In genomic region chr5:35893093-35893804, GRCm38 (mm10) we compare ENCODE assay signal across 9 mouse cellular contexts. TPM values are rescaled to one million over a fixed set of nuclear protein-coding genes. Genes with fewer than 3 reads are reported as not detected.
DNase-seq lines count a peak whose midpoint lies in the region; ATAC-seq and TF ChIP-seq lines count a peak whose summit lies in the region.
"Had no signal": no experiment of that assay in that cellular context is flagged by ENCODE, and none has a peak within 500 bp of the region (broad histone marks: within the 10 kb centered on the region; RNA-seq: fewer than 3 reads in every experiment).

Afap1 (plus strand) TSS chr5:35893319.

- peak; percentile 67 for ATAC-seq in erythroblast, adult 5-6 weeks (replicated peaks; ENCODE audit: low FRiP score, poor library complexity, severe bottlenecking)
- ATAC-seq in kidney, embryonic 14.5 days (ENCODE audit: low FRiP score, low TSS enrichment) = peak; percentile 94
- ATAC-seq in limb, embryonic 14.5 days (ENCODE audit: low FRiP score, low read depth) = peak; percentile 96
- ATAC-seq in midbrain, embryonic 16.5 days = peak; percentile 94

- peaks cover 14% of the 10 kb centered on the region for H3K27me3 ChIP-seq in heart, embryonic 10.5 days (ENCODE audit: insufficient read depth, poor library complexity, severe bottlenecking)
- no peaks in the 10 kb centered on the region for H3K27me3 ChIP-seq in kidney, embryonic 14.5 days (ENCODE audit: control insufficient read depth, insufficient read depth, low read length)
- no peaks in the 10 kb centered on the region for H3K27me3 ChIP-seq in limb, embryonic 14.5 days (ENCODE audit: control insufficient read depth, insufficient read depth, low read length)
- no peaks in the 10 kb centered on the region for H3K27me3 ChIP-seq in midbrain, embryonic 16.5 days (ENCODE audit: control insufficient read depth, insufficient read depth, low read depth, low read length)
- 0 out of 2 replicates have a peak, but pooled peaks cover 2% of the 10 kb centered on the region for H3K27me3 ChIP-seq in spleen, adult 2 months (ENCODE audit: control insufficient read depth, insufficient read depth, low read length)

- H3K9me3 ChIP-seq in heart, embryonic 10.5 days = no peaks in the 10 kb centered on the region
- no peaks in the 10 kb centered on the region for H3K9me3 ChIP-seq in kidney, embryonic 14.5 days (ENCODE audit: control insufficient read depth, low read length)
- no peaks in the 10 kb centered on the region for H3K9me3 ChIP-seq in limb, embryonic 14.5 days (ENCODE audit: control insufficient read depth, low read length)
- H3K9me3 ChIP-seq in midbrain, embryonic 16.5 days (replicated peaks; ENCODE audit: control insufficient read depth, low read length, poor library complexity, severe bottlenecking) = no peaks in the 10 kb centered on the region

- peak; percentile 95 for TF ChIP-seq POLR2A in brain, embryonic 14.5 days (IDR thresholded peaks at IDR 0.05; ENCODE audit: borderline replicate concordance, extremely low read depth, insufficient read depth, insufficient read length, poor library complexity, severe bottlenecking)
- peak; percentile 89; the same call in 1 of the 2 replicates for TF ChIP-seq POLR2A in limb, embryonic 14.5 days (IDR thresholded peaks at IDR 0.05; ENCODE audit: borderline replicate concordance, extremely low read depth, insufficient read depth, insufficient read length)
- no peak for TF ChIP-seq POLR2A in spleen, adult 2 months (IDR thresholded peaks at IDR 0.05; ENCODE audit: low read depth, low read length)

- H3K36me3 ChIP-seq in heart, embryonic 10.5 days = no peaks in the 10 kb centered on the region
- H3K36me3 ChIP-seq in kidney, embryonic 14.5 days (ENCODE audit: control insufficient read depth, insufficient read depth, low read length) = no peaks in the 10 kb centered on the region
- no peaks in the 10 kb centered on the region for H3K36me3 ChIP-seq in limb, embryonic 14.5 days (ENCODE audit: control insufficient read depth, insufficient read depth, low read length)
- H3K36me3 ChIP-seq in midbrain, embryonic 16.5 days (ENCODE audit: control insufficient read depth, insufficient read depth, low read length) = no peaks in the 10 kb centered on the region
- no peaks in the 10 kb centered on the region for H3K36me3 ChIP-seq in spleen, adult 2 months (ENCODE audit: control insufficient read depth, insufficient read depth, low read length)
- H3K36me3 ChIP-seq: G1E had no signal

- H3K4me2 ChIP-seq in kidney, embryonic 14.5 days (replicated peaks; ENCODE audit: low read depth, low read length) = peak within 1 kb of the TSS; percentile 96
- peak within 1 kb of the TSS; percentile 97 for H3K4me2 ChIP-seq in limb, embryonic 14.5 days (replicated peaks; ENCODE audit: low read depth, low read length, severe bottlenecking)
- peak within 1 kb of the TSS; percentile 96 for H3K4me2 ChIP-seq in midbrain, embryonic 16.5 days (ENCODE audit: low read length)

- H3K27ac ChIP-seq in heart, embryonic 10.5 days = peak within 1 kb of the TSS; percentile 94
- peak within 1 kb of the TSS; percentile 80 for H3K27ac ChIP-seq in kidney, embryonic 14.5 days (ENCODE audit: low read depth, low read length)
- peak within 1 kb of the TSS; percentile 65 for H3K27ac ChIP-seq in limb, embryonic 14.5 days (replicated peaks; ENCODE audit: low read depth, low read length)
- peak within 1 kb of the TSS; percentile 86 for H3K27ac ChIP-seq in midbrain, embryonic 16.5 days (ENCODE audit: low read length)
- 0 out of 2 replicates have a peak within 1 kb of the TSS, but pooled peaks have one; percentile 10 for H3K27ac ChIP-seq in spleen, adult 2 months (ENCODE audit: insufficient read depth, low read length)

- peak within 1 kb of the TSS; percentile 91 for H3K4me3 ChIP-seq in heart, embryonic 10.5 days
- peak within 1 kb of the TSS; percentile 75 for H3K4me3 ChIP-seq in kidney, embryonic 14.5 days (ENCODE audit: low read length)
- H3K4me3 ChIP-seq in limb, embryonic 14.5 days (replicated peaks; ENCODE audit: low read length) = peak within 1 kb of the TSS; percentile 97
- peak within 1 kb of the TSS; percentile 50 for H3K4me3 ChIP-seq in midbrain, embryonic 16.5 days (ENCODE audit: low read depth, low read length)
- H3K4me3 ChIP-seq in spleen, adult 2 months (ENCODE audit: extremely low read depth, insufficient read depth, insufficient read length) = peak within 1 kb of the TSS; percentile 71

- H3K4me1 ChIP-seq in heart, embryonic 10.5 days = peaks cover 44% of the 10 kb centered on the region
- H3K4me1 ChIP-seq in kidney, embryonic 14.5 days (ENCODE audit: control insufficient read depth, insufficient read depth, low read length) = peaks cover 27% of the 10 kb centered on the region
- peaks cover 10% of the 10 kb centered on the region for H3K4me1 ChIP-seq in limb, embryonic 14.5 days (ENCODE audit: control insufficient read depth, insufficient read depth, low read length)
- H3K4me1 ChIP-seq in midbrain, embryonic 16.5 days (ENCODE audit: control insufficient read depth, insufficient read depth, low read length) = peaks cover 36% of the 10 kb centered on the region
- peaks cover 2% of the 10 kb centered on the region; the same call in 1 of the 2 replicates for H3K4me1 ChIP-seq in spleen, adult 2 months (ENCODE audit: control insufficient read depth, insufficient read depth, insufficient read length)

- peak; percentile 94 for DNase-seq in A20 (ENCODE audit: low read depth, low spot score)
- peak; percentile 99 for DNase-seq in brain, embryonic 14.5 days (ENCODE audit: low read depth)
- peak; percentile 98 for DNase-seq in heart, embryonic 10.5 days (ENCODE audit: low spot score)
- peak; percentile 97 for DNase-seq in limb, embryonic 14.5 days (ENCODE audit: low spot score)
- DNase-seq in spleen, adult 2 months (ENCODE audit: low read depth in 1 of 2, low spot score in 2 of 2) = peak; percentile 92 to 100

- H3K9ac ChIP-seq in kidney, embryonic 14.5 days (ENCODE audit: low read depth, low read length) = peak within 1 kb of the TSS; percentile 87
- H3K9ac ChIP-seq in limb, embryonic 14.5 days (ENCODE audit: low read depth, low read length, severe bottlenecking) = peak within 1 kb of the TSS; percentile 88
- peak within 1 kb of the TSS; percentile 88 for H3K9ac ChIP-seq in midbrain, embryonic 16.5 days (ENCODE audit: low read depth, low read length)

- TF ChIP-seq CTCF in brain, embryonic 14.5 days (IDR thresholded peaks at IDR 0.05; ENCODE audit: borderline replicate concordance, extremely low read depth, insufficient read depth, insufficient read length) = no peak
- TF ChIP-seq CTCF in spleen, adult 2 months (IDR thresholded peaks at IDR 0.05; ENCODE audit: extremely low read depth, insufficient read depth, insufficient read length, insufficient replicate concordance) = no peak

- WGBS in heart, embryonic 10.5 days = under 1% methylated on average over 49 of the region's 49 CpGs
- WGBS in kidney, embryonic 14.5 days = under 1% methylated on average over 47 of the region's 49 CpGs
- under 1% methylated on average over 42 of the region's 49 CpGs for WGBS in limb, embryonic 14.5 days
- WGBS in midbrain, embryonic 16.5 days = under 1% methylated on average over 48 of the region's 49 CpGs
- 1% methylated on average over 47 of the region's 49 CpGs for WGBS in spleen, adult 2 months

RNA-seq across cellular contexts. Expression of gene Afap1, which starts in this region (rescaled TPM):
- 62.2 and 97.5 TPM in 2 replicates for polyA plus RNA-seq in brain, embryonic 14.5 days (2012; rRNA removed)
- 2.1 and 3.1 TPM in 2 replicates for total RNA-seq in erythroblast, adult 5-6 weeks (2015; ENCODE audit: low replicate concordance)
- 2.0 and 2.2 TPM in 2 replicates for total RNA-seq in erythroblast, adult 5-6 weeks (2017; ENCODE audit: low replicate concordance)
- 21.7 and 27.0 TPM in 2 replicates for polyA plus RNA-seq in heart, embryonic 10.5 days (2016; fragmentation: Nextera tagmentation; extraction: Ambion mirVana)
- 16.8 and 23.6 TPM in 2 replicates for polyA plus RNA-seq in kidney, embryonic 14.5 days (2014; fragmentation: Nextera tagmentation; extraction: Ambion mirVana)
- polyA plus RNA-seq in limb, embryonic 14.5 days (2012; rRNA removed) = 20.4 and 25.6 TPM in 2 replicates
- 19.5 and 21.6 TPM in 2 replicates for polyA plus RNA-seq in limb, embryonic 14.5 days (2014; fragmentation: Nextera tagmentation; extraction: Ambion mirVana)
- polyA plus RNA-seq in midbrain, embryonic 16.5 days (2015; fragmentation: Nextera tagmentation; extraction: Ambion mirVana) = 61.2 and 65.6 TPM in 2 replicates
- 4.5 and 5.1 TPM in 2 replicates for polyA plus RNA-seq in spleen, adult 2 months (2012; rRNA removed)
- polyA plus RNA-seq: G1E had no signal

Comparison
In these comparisons a context has a peak if more than half of its experiments do, and no peak if none do; other contexts are left out.
1. Peak in every context shown above with its lines: DNase-seq, ATAC-seq, H3K4me3 ChIP-seq and H3K27ac ChIP-seq.
2. H3K27ac ChIP-seq: peak in every context shown above with its lines; median percentile 94 in heart, embryonic 10.5 days; 86 in midbrain, embryonic 16.5 days; 80 in kidney, embryonic 14.5 days; 65 in limb, embryonic 14.5 days; 10 in spleen, adult 2 months.